Mouse (Mus musculus) kidney, embryonic 15.5 days (tissue): ENCODE results near the gene Thra. TPM values are rescaled to one million over a fixed set of nuclear protein-coding genes. Genes with fewer than 3 reads are reported as not detected.

Source experiments
- ATAC-seq: fragments of 200-750 bp; cut with Nextera tagmentation; replicated peaks from 2 replicates; pipeline ENCODE4 v1.8.0; 2017; ENCODE audit warnings: moderate TSS enrichment; ENCODE audit not compliant: low FRiP score
- H3K27ac ChIP-seq: fragments of 300-500 bp; sonication (generic); 2 replicates; pipeline ENCODE4 v1.5.1; 2015; ENCODE audit warnings: mild to moderate bottlenecking, inconsistent platforms
- H3K27me3 ChIP-seq: fragments of 300-500 bp; sonication (generic); 2 replicates; pipeline ENCODE4 v1.6.1; 2015; ENCODE audit warnings: inconsistent platforms
- H3K36me3 ChIP-seq: fragments of 300-500 bp; sonication (generic); 2 replicates; pipeline ENCODE4 v1.6.1; 2015; ENCODE audit warnings: inconsistent platforms
- H3K4me1 ChIP-seq: fragments of 300-500 bp; sonication (generic); 2 replicates; pipeline ENCODE4 v1.6.1; 2015; ENCODE audit warnings: inconsistent platforms
- H3K4me2 ChIP-seq: fragments of 300-500 bp; sonication (generic); 2 replicates; pipeline ENCODE4 v1.6.1; 2015; ENCODE audit warnings: moderate library complexity, mild to moderate bottlenecking, inconsistent platforms
- H3K4me3 ChIP-seq: fragments of 300-500 bp; sonication (generic); replicated peaks from 2 replicates; pipeline ENCODE4 v1.5.1; 2015; ENCODE audit warnings: mild to moderate bottlenecking, inconsistent platforms
- H3K9ac ChIP-seq: fragments of 300-500 bp; sonication (generic); 2 replicates; pipeline ENCODE4 v1.6.1; 2015; ENCODE audit warnings: mild to moderate bottlenecking, inconsistent platforms
- H3K9me3 ChIP-seq: fragments of 300-500 bp; sonication (generic); replicated peaks from 2 replicates; pipeline ENCODE4 v1.6.1; 2016; ENCODE audit warnings: inconsistent platforms
- WGBS: fragments of 180-500 bp; shearing (Covaris S2); methylation state at CpG from one replicate; pipeline ENCODE4 v1.1.7; 2015; ENCODE audit warnings: mixed read lengths; 5-methylcytosine and 5-hydroxymethylcytosine counted together
- polyA plus RNA-seq: library from polyadenylated mRNA; unstranded; fragments of >200 nt; fragmentation: Nextera tagmentation; extraction: Ambion mirVana; gene quantifications from 2 replicates; pipeline ENCODE4 v1.2.1, GENCODE M21; 2015

Gene Thra
- polyA plus RNA-seq, 1 experiment from 2014 or later, result 26.9 TPM

DNA sequence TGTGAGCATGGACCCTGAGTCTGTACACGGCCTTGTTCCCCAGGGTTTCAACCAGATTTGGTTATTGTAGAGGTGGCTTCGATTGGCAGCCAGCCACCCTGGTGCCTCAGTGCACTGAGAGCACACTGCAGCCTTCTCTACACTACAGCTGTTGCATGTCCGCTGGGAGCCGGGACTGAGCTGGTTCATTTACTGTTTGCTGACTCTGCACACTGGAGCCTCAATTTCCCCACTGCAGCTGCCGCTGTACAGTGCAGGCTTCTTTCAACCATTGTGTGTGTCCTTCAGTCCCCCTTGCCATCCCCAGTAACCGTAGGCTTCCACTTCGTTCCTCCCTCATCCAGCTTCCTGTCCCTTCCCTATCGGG, 429 bp upstream of the Thra start:
- ATAC-seq, result no peak
- WGBS, result 12% methylated on average over 8 of the region's 8 CpGs
- no peaks in the 10 kb centered on the region for H3K9me3 ChIP-seq

GRCm38 (mm10) chr11:98741051-98741620, 698 bp downstream of the Thra start:
- Histone ChIP-seq H3K27ac (peak overlapping the region; percentile 95), H3K4me3 (peak overlapping the region; percentile 93), H3K4me1 (peaks cover 58% of the 10 kb centered on the region), H3K27me3 (no peaks in the 10 kb centered on the region), H3K36me3 (no peaks in the 10 kb centered on the region), H3K4me2 (peak overlapping the region; percentile 84), H3K9ac (peak overlapping the region; percentile 90), H3K9me3 (no peaks in the 10 kb centered on the region)
- WGBS, result under 1% methylated on average over 17 of the region's 17 CpGs
- no peak; the same call in 1 of the 2 replicates for ATAC-seq

More for the DNA sequence above, 429 bp upstream of the Thra start:
- Histone ChIP-seq H3K36me3 (no peaks in the 10 kb centered on the region), H3K4me1 (peaks cover 47% of the 10 kb centered on the region), H3K4me2 (peak overlapping the region; percentile 84), H3K9ac (peak overlapping the region; percentile 90), H3K27me3 (no peaks in the 10 kb centered on the region), H3K27ac (peak overlapping the region; percentile 95), H3K4me3 (peak overlapping the region; percentile 93)

- Histone ChIP-seq H3K4me1 (peaks cover 65% of the 10 kb centered on the region), H3K9ac (peak overlapping the region; percentile 90), H3K27ac (peak overlapping the region; percentile 95), H3K4me2 (peak overlapping the region; percentile 84), H3K4me3 (peak overlapping the region; percentile 93), H3K9me3 (no peaks in the 10 kb centered on the region), H3K36me3 (no peaks in the 10 kb centered on the region), H3K27me3 (no peaks in the 10 kb centered on the region)
- WGBS, result under 1% methylated on average over 84 of the region's 86 CpGs
- ATAC-seq, result peak; percentile 79
Measured at GRCm38 (mm10) chr11:98741622-98742396, 1.4 kb downstream of the Thra start.

DNA sequence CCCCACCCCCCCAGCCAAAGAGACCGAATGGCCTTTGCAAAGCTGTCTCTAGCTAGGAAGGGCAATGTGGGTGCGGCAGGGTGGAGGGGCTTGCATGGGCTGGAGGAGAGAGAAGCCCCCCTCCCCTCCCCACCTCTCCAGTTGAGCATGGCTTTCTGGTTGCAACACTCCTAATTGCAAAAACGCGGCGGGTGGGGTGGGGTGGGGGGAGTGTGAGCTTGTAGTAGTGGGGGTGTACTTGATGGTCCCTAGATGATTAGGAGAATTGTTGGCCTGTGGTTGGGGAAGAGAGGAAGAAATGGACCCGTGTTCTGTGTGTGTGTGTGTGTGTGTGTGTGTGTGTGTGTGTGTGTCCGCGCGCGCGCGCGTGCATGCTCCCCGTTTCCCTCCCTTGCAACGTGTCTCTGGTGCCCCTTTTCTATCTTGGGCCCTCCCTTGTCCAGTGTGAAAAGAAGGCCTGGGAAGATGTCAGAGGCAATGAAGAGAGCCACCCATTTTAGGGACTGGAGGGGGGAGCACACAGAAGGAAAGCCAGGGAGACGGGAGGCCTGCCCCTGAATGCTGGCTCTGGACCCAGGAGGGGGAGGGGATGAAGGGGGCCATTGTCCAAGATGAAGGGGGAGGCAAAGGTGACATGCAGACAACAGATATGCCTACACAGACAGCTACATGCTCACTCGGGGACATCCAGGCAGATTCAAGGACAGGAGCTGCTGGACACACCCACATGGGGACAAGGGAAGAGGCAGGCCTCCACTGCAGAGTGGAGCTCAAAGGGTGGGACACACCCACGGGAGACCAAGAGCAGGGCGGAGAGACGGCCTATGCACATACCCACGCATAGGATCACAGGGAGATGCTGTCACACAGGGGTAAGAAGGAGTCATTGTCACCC, 2.2 kb downstream of the Thra start:
- 0 out of 2 replicates have a peak, but pooled peaks have one; percentile 4 for ATAC-seq
- Histone ChIP-seq H3K4me1 (peaks cover 73% of the 10 kb centered on the region), H3K9me3 (no peaks in the 10 kb centered on the region), H3K36me3 (no peaks in the 10 kb centered on the region), H3K9ac (peak overlapping the region; percentile 90), H3K27me3 (no peaks in the 10 kb centered on the region), H3K27ac (peak overlapping the region; percentile 95), H3K4me2 (peak overlapping the region; percentile 84), H3K4me3 (peak overlapping the region; percentile 93)
- 4% methylated on average over 16 of the region's 21 CpGs for WGBS

- WGBS, result 7% methylated on average over 9 of the region's 9 CpGs
- peak overlapping the region; percentile 95 for H3K27ac ChIP-seq
- no peaks in the 10 kb centered on the region for H3K27me3 ChIP-seq
Measured at GRCm38 (mm10) chr11:98743655-98744345, 3.4 kb downstream of the Thra start.

DNA sequence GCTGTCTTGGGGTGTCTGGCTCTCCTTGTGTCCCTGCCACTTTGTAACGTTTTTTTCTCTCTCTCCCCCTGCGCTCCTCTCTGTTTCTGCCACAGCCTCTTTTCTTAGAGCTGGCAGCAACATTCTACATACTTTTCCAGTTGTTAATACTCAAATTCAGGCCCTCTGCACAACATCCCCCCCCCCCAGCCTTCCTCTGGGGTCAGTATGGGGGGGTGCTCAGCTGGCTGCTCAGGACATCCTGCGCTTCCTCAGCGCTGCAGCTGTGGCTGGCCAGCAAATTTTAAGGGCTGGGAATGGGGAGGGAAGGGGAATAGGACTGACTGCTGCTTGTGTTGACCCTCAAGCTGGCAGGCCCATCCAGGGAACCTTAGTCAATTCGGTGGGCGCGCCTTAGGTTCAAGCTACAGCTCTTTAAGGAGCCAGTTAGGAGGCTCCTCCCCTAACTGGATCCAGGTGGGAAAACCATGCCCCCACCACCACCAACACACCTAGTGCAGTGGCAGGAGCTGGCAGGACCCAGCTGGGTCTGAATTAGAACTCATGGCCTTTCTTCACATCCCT, 4.1 kb downstream of the Thra start:
- H3K27ac ChIP-seq, result peak overlapping the region; percentile 95
- H3K36me3 ChIP-seq, result no peaks in the 10 kb centered on the region
- peak overlapping the region; percentile 93 for H3K4me3 ChIP-seq
- peak overlapping the region; percentile 84 for H3K4me2 ChIP-seq
- peaks cover 92% of the 10 kb centered on the region for H3K4me1 ChIP-seq
- no peak for ATAC-seq
- peak overlapping the region; percentile 90; the same call in 1 of the 2 replicates for H3K9ac ChIP-seq
- no peaks in the 10 kb centered on the region for H3K9me3 ChIP-seq
- H3K27me3 ChIP-seq, result no peaks in the 10 kb centered on the region
- 38% methylated on average over 7 of the region's 7 CpGs for WGBS

More at GRCm38 (mm10) chr11:98743655-98744345, 3.4 kb downstream of the Thra start:
- Histone ChIP-seq H3K4me3 (peak overlapping the region; percentile 93), H3K4me1 (peaks cover 84% of the 10 kb centered on the region), H3K9ac (peak overlapping the region; percentile 90), H3K4me2 (peak overlapping the region; percentile 84), H3K9me3 (no peaks in the 10 kb centered on the region), H3K36me3 (no peaks in the 10 kb centered on the region)
- ATAC-seq, result peak; percentile 38

DNA sequence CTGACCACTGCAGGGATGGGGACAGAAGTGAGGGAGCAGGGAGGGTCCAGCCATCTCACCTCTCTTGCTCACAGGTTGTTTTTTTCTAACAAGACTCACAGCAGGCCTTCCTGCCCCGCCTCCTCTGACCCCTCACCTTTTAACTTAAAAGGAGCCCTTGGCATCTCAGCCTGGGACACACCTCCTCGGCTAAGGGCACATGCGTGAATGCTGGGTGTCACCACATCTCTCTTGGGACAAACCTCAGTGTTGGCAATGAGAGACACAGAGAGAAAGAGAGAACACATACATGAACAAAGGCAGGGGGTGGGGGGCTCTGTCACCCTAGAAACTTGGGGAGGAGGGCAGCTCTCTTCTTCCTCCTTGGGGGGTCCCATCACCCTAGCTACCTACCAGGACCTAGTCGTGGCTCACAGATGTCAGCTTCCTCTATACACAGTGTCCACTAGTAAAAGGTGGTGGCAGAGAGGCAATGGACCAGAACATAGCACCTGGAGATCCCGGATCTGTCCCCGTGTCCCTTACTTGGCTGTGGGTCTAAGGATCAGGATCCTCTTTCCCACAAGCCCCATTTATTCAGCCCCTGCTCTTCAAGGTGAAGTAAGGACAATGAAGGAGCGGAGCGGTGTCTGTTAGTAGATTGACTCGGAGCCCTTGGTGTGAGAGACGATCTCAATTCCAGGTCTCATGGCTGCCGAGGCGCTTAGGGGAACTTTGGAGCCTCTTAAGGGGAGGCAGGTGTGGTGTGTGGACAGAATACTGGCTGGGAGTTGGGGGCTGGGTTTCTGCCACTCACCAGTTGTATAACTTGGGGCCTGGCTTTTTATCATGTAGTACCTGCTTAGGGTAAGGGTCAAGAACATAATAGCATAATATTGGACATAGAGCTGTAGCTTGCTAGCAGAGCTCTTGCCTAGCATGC, 5.8 kb downstream of the Thra start:
- H3K27me3 ChIP-seq, result no peaks in the 10 kb centered on the region
- no peak overlapping the region for H3K9ac ChIP-seq
- H3K36me3 ChIP-seq, result no peaks in the 10 kb centered on the region
- H3K4me1 ChIP-seq, result peaks cover 93% of the 10 kb centered on the region
- WGBS, result 45% methylated on average over 12 of the region's 12 CpGs
- H3K4me2 ChIP-seq, result peak overlapping the region; percentile 59
- H3K9me3 ChIP-seq, result no peaks in the 10 kb centered on the region
- ATAC-seq, result no peak
- peak overlapping the region; percentile 85 for H3K27ac ChIP-seq
- H3K4me3 ChIP-seq, result 0 out of 2 replicates have a peak overlapping the region, but pooled peaks have one; percentile 28

- 5% methylated on average over 19 of the region's 19 CpGs for WGBS
- Histone ChIP-seq H3K27ac (peak overlapping the region; percentile 85), H3K4me2 (peak overlapping the region; percentile 59)
Measured at GRCm38 (mm10) chr11:98746855-98747693, 6.6 kb downstream of the Thra start.

DNA sequence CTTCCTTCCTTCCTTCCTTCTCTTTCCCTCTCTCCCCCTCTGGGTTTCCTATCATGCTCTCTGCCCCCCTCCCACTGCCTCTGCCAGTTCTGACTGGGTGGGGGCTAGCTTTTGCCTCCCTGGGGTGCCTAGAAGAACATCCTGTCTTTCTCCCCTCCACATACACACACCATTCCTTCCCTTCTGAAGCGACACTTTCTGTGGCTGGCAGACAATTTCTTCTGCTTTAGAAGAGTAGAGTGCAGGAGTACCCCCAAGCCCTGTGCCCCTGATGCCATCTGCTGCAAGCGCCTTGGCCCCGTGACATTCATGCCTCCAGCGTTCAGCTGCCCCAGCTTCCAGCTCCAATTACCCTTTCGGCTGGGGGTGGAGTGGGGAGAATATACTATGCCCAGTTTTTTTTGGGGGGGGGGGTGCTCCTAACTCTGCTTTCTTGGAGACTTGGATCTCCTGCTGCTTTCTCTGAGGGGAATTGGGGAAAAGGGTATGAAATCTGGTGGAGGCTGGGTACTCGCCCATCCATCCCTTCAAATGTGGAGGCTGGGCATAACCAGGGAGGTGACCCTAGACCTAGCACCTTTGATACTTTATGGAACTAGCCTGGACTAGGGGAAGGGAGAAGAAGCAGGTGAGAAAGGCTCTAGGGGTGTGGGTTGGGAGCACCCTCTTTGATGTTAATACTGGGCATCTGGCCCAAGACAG, 7.5 kb downstream of the Thra start:
- peak overlapping the region; percentile 1; the same call in 1 of the 2 replicates for H3K4me3 ChIP-seq

More at GRCm38 (mm10) chr11:98746855-98747693, 6.6 kb downstream of the Thra start:
- 0 out of 2 replicates have a peak overlapping the region, but pooled peaks have one; percentile 14 for H3K9ac ChIP-seq
- peak; percentile 57 for ATAC-seq
- H3K9me3 ChIP-seq, result no peaks in the 10 kb centered on the region
- H3K4me1 ChIP-seq, result peaks cover 99% of the 10 kb centered on the region
- peak overlapping the region; percentile 28 for H3K4me3 ChIP-seq
- no peaks in the 10 kb centered on the region for H3K27me3 ChIP-seq
- no peaks in the 10 kb centered on the region for H3K36me3 ChIP-seq

More for the DNA sequence above, 7.5 kb downstream of the Thra start:
- H3K27ac ChIP-seq, result peak overlapping the region; percentile 88
- peaks cover 99% of the 10 kb centered on the region for H3K4me1 ChIP-seq
- H3K36me3 ChIP-seq, result no peaks in the 10 kb centered on the region
- peak overlapping the region; percentile 26; the same call in 1 of the 2 replicates for H3K9ac ChIP-seq
- H3K4me2 ChIP-seq, result peak overlapping the region; percentile 34
- no peak for ATAC-seq
- no peaks in the 10 kb centered on the region for H3K27me3 ChIP-seq
- H3K9me3 ChIP-seq, result no peaks in the 10 kb centered on the region
- WGBS, result 24% methylated on average over 6 of the region's 6 CpGs
